Mouse (Mus musculus): Measurements from ENCODE around the gene Frmpd4.

GRCm38 (mm10) chrX:168312158-168312557 is 264.9 kb downstream of the Frmpd4 start:
- no peak for TF ChIP-seq CTCF (IDR thresholded peaks at IDR 0.05; ENCODE audit: insufficient read depth, low read length)
- no peak for TF ChIP-seq POLR2A (IDR thresholded peaks at IDR 0.05; ENCODE audit: borderline replicate concordance, extremely low read depth, low read depth, low read length)

Data from lung, adult 2 months (tissue).